Mouse (Mus musculus) layer of hippocampus, adult 2 months (tissue): Measurements from ENCODE around the gene Ino80d. TPM values are rescaled to one million over a fixed set of nuclear protein-coding genes. Genes with fewer than 3 reads are reported as not detected.

Experiments
- DNase-seq, 2 experiments: peaks; one replicate each; pipeline ENCODE4 v3.0.0; 2022; ENCODE audit warnings: low spot score in 2 of 2
- H3K27ac ChIP-seq: fragments of 200-600 bp; 2 replicates; pipeline ENCODE4 v1.8.1; 2022
- H3K4me3 ChIP-seq: fragments of 200-600 bp; 2 replicates; pipeline ENCODE4 v1.8.1; 2022; ENCODE audit warnings: mild to moderate bottlenecking
- CTCF ChIP-seq: fragments of 200-600 bp; conservative IDR thresholded peaks from 2 replicates; pipeline ENCODE4 v1.8.1; 2022; ENCODE audit warnings: antibody characterized with exemption, mild to moderate bottlenecking, moderate library complexity
- total RNA-seq, 2 experiments: library from RNA; stranded (reverse); gene quantifications; 2 replicates each; pipeline ENCODE4 v1.2.3; 2021

Ino80d gene
- total RNA-seq, 2 experiments from 2014 or later: 32.9 to 33.0 TPM

DNA sequence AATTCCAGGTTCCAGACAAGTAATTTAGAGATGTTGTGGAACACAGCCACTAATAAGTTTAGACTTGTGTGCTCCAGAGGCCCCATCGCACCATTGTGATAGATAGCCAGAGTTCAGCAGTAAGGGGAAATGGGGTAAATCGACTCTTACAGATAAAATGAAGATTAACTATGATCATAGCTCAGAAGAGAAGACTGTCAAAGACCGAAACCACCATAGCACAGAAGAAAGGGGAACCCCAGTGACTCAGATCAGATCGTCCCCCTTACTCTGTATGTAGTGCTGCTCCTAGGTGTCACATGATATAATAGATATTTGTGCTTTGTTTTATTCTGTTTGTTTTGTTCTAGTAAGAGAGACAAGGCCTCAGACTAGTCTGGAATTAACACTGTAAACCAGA is 5.2 kb upstream of the Ino80d start:
- H3K27ac ChIP-seq: no peak overlapping the region
- H3K4me3 ChIP-seq: no peak overlapping the region
- DNase-seq: no peak
- no peak for TF ChIP-seq CTCF

DNA sequence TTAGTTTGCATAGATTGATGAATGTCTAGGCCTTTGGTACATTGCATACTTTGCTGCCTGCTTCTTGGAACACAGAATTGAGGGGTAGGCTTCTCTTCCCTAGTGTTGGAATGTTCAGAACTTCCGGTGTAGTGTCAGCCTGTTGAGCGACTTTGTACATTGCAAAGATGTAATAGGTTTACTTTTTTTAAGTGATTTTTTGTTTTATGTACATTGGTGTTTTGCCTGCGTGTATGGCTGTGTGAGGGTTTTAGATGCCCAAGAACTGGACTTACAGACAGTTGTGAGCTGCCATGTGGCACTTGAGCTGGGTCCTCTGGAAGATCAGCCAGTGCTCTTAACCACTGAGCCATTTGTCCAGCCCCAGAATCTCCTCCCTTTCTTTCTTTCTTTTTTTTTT is 1.1 kb upstream of the Ino80d start:
- no peak for TF ChIP-seq CTCF
- DNase-seq: no peak
- Histone ChIP-seq H3K4me3 (peak overlapping the region; percentile 69), H3K27ac (peak overlapping the region; percentile 94)

DNA sequence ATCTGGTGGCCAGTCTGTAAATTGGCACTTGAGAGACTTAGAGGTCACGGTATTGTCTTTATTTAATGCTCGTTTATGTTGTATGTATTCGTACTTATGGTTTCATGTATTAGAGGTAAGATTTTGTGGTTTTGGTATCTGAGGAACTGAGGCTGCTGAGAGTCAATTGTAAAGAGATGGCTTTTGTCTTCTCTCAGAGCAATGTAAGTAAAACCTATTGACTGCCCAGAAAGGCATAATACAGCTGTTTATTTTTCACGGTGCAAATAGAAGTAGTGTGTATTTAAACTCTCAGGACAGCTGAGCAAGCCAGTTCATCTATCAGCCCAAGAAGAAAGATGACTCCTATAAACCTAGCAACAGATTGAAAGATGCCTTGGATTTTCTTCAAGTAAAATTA is 629 bp upstream of the Ino80d start:
- no peak for TF ChIP-seq CTCF
- no peak for DNase-seq
- peak overlapping the region; percentile 94 for H3K27ac ChIP-seq
- peak overlapping the region; percentile 69 for H3K4me3 ChIP-seq

DNA sequence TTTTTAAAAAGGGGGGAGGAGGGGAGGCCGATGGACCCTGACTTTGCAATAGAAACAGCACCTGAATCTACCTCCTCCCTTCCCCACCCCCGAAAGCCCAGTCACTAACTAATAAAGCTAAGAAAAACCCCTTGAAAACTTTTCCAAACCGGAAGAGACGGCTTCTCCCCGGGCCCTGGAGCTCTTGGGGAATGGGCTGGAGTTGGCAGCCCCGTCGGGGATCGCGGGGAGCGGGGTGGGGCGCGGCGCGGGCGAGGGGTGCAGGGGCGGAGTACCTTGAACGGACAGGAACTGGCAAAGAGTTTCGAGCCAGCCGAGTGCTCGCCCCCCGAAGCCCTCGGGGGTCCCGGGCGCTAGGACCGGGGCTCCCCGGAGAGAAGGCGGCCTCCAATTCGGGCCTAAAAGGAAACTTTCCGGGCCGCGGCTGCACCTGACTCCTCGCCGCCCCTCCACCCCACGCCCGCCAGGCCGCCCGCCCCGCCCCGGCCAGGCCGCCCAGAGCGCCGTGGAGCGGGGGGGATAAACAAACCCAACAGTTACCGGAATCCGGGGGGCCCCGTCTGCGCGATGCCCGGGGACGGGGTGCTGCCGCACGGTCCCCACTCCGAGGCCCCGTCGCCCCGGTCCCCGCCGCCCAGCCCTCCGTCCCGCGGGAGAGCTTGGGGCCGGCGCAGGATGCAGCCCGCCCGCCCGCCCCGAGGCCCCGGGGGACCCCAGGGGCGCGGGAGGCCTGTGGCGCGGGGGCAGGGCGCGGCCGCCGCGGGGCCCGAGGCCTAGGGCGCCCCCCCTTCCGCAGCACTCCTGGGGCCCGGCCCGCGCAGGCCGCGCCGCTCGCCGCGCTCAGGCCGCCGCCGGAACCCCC is 962 bp downstream of the Ino80d start:
- H3K4me3 ChIP-seq: peak overlapping the region; percentile 88
- peak in 1 of 2 experiments; percentile 36 for DNase-seq
- H3K27ac ChIP-seq: peak overlapping the region; percentile 94
- no peak for TF ChIP-seq CTCF

DNA sequence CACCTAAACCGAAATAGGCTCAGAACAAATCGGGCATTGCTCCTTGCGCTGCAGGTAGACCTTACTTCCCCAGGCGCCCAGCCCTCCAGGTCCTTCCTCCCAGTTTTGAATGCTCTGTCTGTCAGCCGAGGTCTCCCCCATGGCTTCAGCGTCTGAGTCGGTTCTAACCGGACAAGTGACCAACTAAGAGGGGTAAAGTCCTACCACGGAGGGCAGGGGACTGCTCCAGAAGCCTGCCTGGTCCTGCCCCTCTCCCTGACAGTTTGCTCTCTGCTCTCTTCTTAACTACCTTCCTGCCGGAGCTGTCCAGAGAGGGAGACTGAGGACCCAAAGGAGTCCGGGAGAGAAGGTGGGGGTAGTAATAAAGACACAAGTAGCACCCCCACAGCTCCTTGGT is 1.6 kb downstream of the Ino80d start:
- peak in 1 of 2 experiments; percentile 12 for DNase-seq
- TF ChIP-seq CTCF: no peak
- Histone ChIP-seq H3K27ac (peak overlapping the region; percentile 94), H3K4me3 (peak overlapping the region; percentile 88)

DNA sequence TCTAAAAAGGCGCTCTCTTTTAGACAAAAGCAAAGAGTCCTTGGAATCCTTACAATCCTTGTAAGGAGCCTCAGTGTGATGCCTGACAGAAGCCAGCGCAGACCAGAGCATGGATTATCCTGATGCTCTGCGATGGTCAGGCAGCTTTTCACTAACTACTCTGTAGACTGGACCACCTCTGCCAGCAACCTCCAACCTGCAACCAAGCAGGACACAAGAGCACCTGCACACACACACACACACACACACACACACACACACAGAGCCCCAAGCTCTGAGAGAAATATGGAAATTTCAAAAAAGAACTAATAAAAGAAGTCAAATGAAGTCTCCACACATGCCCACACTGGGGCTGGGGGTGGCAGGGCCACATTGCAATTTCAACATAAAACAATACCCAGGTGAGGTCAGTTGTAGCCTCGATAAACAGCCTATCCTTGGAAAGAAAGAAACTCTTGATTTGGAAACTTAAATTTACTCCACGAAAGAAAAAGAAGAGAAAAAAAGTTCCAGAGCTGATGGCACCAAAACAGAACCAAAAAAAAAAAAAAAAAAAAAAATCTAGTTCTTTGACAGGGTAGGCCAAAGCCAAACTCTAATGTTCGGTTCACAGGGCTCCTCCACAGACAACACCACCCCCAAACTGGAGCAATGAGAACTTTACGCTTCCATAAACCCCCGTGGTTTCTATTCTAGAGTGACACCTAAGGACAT is 2.2 kb downstream of the Ino80d start:
- DNase-seq: no peak
- TF ChIP-seq CTCF: no peak

DNA sequence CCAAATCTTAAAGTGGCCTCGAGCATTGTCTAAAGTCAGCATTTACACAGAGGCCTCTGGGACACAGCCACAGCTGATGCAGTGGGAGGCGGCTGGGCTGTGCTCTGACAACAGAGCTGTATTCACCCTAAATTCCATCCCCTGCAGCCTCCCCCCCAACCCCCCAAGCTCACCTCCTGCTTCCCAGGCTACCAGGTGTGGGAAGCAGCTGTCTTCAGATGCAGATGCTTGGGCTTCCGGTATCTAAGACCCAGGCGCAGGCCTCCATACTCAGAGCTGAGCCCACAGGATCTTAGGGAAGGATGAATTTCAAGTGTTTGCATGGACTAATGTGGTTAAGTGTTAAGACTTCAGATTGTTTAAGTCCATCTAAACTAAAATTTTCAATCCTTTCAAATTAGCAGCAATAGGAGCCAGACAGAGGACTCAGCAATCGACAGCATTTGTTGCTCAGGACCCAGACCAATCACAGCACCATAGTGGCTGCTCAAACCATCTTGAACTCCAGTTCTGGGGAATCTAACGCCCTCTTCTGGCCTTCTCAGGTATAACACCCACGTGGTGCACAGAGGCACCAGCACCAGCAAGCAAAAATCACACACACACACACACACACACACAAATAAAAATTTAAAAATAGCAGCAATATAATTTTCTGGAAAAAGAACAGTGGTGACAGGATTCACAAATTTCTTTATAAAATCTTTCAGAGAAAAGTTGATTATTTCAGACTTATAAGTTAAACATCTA is 3.8 kb downstream of the Ino80d start:
- TF ChIP-seq CTCF: peak; percentile 64
- no peak for DNase-seq
- Histone ChIP-seq H3K4me3 (no peak overlapping the region), H3K27ac (0 out of 2 replicates have a peak overlapping the region, but pooled peaks have one; percentile 18)

More for the DNA sequence above, 2.2 kb downstream of the Ino80d start:
- H3K27ac ChIP-seq: peak overlapping the region; percentile 94
- peak overlapping the region; percentile 88 for H3K4me3 ChIP-seq

DNA sequence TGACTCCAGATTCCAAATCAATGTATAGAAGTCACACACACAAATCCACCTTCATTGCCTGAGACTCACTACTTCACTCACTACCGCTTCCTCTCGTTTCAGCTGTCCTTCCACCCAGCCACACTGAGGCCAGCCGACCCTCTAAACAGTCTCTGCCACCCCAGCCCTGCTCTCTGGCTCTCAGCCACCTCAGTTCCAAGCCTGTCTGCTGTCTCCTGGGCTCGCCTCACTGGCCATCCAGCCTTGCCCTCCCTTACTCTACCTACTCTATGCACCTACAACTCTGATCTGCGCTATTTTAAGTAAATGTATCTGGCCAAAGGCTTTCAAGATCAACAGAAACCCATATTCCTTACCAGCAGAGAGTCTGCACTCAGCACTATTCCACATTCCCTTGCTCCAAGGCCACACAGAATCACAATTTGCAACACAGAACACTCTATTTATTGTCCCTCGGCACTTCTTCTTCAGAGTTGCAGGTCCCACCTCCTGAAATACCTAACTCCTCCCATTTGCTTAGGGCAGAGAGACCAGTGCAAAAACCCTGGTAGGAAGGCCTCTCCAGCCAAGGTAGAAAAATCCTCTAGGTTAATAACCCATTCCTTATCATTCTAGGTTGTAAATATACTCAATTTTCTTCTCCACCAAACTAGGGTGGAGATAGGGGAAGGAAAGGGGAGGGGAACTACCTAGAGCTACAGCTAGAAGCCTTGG is 6.7 kb downstream of the Ino80d start:
- Histone ChIP-seq H3K27ac (no peak overlapping the region), H3K4me3 (no peak overlapping the region)
- DNase-seq: no peak
- TF ChIP-seq CTCF: no peak

DNA sequence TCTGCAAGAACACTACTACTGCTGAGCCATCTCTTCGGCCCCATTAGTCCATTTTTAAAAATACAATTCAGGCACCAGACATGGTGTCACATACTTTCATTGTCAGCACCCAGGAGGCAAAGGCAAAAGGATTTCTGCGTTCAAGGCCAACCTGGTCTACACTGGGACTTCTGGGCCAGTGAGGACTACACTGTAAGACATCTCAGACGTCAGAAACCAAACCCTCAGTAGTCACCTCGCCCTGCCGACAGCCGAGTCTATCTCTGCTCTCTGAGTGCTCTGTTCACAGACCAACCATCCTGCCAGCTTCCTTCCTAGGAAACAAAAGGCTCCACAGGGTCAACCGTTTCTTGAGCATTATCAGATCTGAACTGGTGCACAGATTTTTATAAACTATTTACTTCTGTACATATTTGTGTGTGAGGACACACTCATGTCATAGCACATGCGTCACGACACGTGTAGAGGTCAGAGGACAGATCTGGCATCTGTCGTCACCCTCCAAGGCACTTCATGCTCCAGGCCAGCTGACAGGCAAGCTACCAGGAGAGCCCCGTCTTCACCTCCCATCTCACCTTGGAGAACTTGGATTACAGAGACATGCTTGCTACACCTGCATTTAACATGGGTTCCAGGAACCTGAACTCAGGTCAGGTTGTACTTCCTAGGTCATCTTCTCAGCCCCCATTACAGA is 11.6 kb downstream of the Ino80d start:
- no peak for TF ChIP-seq CTCF
- no peak for DNase-seq
- H3K27ac ChIP-seq: no peak overlapping the region
- H3K4me3 ChIP-seq: no peak overlapping the region

DNA sequence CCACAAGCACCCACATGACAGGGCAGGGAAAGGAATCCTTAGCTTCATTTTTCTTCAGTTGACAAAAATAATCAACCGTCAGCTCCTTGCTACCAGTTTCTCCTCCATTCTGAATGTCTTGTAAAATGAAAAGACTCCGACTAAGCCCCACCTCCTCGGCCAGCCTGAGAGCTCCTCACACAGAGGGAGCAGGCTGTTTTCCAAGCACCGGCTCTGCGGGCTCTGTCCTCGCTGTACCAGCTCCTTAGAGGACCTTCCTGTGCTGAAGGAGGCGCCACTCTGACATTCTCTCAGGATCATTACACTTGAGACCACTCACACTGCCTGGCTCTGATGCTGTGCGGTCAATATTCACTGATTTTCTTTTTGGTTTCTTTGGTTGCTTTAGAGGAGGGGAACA is 14.3 kb downstream of the Ino80d start:
- no peak overlapping the region for H3K4me3 ChIP-seq
- no peak overlapping the region for H3K27ac ChIP-seq
- no peak for DNase-seq
- no peak for TF ChIP-seq CTCF

DNA sequence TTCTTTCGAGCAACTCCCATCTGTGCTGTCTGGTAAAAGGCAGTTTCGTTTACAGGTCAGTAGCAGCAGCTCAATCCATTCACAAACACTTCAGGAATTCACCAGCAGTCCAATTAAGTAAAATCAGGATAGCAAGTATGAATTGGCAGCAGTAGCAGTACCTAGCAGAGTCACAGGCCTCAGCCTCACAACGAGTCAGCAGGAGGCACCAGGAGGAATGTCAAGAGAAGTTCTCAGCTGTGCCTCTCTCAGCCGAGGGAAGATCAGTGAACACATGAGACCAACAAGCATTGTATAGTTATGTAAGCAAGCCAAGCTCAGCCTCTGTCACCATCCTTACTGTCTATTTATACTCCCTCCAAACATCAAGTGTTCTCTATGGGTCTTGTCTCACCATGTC is 15.6 kb downstream of the Ino80d start:
- DNase-seq: no peak
- H3K4me3 ChIP-seq: no peak overlapping the region
- TF ChIP-seq CTCF: no peak
- no peak overlapping the region for H3K27ac ChIP-seq

DNA sequence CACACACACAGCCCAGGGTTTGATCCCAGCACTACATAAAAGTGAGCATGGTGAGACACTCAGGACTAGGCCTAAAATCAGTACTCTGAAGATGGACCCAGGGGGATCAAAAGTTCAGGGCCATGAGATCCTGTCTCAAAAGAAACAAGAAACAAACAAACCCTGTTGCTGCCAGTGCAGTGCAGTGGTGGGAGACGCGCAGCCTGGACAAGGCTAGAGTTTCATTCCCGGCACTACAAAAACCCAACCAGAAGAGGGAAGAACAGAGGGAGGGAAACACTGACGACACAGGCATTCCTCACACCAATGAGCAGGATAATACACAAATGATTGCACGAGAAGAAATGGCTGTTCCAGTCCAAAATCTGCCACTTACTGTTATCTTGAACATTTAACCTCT is 18.4 kb downstream of the Ino80d start:
- no peak for TF ChIP-seq CTCF
- no peak overlapping the region for H3K27ac ChIP-seq
- no peak for DNase-seq
- no peak overlapping the region for H3K4me3 ChIP-seq
